Mouse (Mus musculus) cerebellum, adult 9-10 months (tissue): ENCODE data around the gene Dennd4c.

Experiments used
- DNase-seq: peaks from one replicate; pipeline ENCODE4 v3.0.0; 2022

Gene Dennd4c

GRCm38 (mm10) chr4:86885790-86886159 lies 137.4 kb downstream of the Dennd4c start:
- DNase-seq = no peak

- DNase-seq = no peak
Observed at GRCm38 (mm10) chr4:86886160-86886878, 138.0 kb downstream of the Dennd4c start.

GRCm38 (mm10) chr4:86887879-86888278 lies 139.5 kb downstream of the Dennd4c start:
- no peak for DNase-seq

GRCm38 (mm10) chr4:86897411-86897810 lies 149.1 kb downstream of the Dennd4c start:
- no peak for DNase-seq

- DNase-seq = no peak
Observed at GRCm38 (mm10) chr4:86898791-86899474, 150.6 kb downstream of the Dennd4c start.
